Mouse (Mus musculus): Measurements from ENCODE around the gene Svop. TPM values are rescaled to one million over a fixed set of nuclear protein-coding genes. Genes with fewer than 3 reads are reported as not detected.

Gene Svop
- total and polyA plus RNA-seq, 3 experiments = 0.31 to 0.51 (median 0.38) TPM

- Histone ChIP-seq H3K79me2 (replicated peaks; ENCODE audit: control insufficient read depth, extremely low read depth, insufficient read depth, poor library complexity, severe bottlenecking) (no peaks in the 10 kb centered on the region), H3K27me3 (replicated peaks) (no peaks in the 10 kb centered on the region), H3K4me2 (ENCODE audit: insufficient read depth, low read depth, poor library complexity, severe bottlenecking) (no peak overlapping the region), H3K27ac (ENCODE audit: insufficient read depth, low read depth) (no peak overlapping the region), H3K4me3 (replicated peaks in 1 of 3; ENCODE audit: low read depth in 2 of 3, low read length in 2 of 3, poor library complexity in 1 of 3) (no peak overlapping the region), H3K9me3 (replicated peaks; ENCODE audit: low read length) (peaks cover 14% of the 10 kb centered on the region), H3K4me1 (ENCODE audit: control insufficient read depth in 1 of 2, insufficient read depth in 2 of 2) (peaks cover 2 to 3% of the 10 kb centered on the region in 2 experiments; a peak in 2 of 4 replicates), H3K36me3 (replicated peaks in 1 of 2; ENCODE audit: control insufficient read depth in 1 of 2, insufficient read depth in 1 of 2, low read length in 1 of 2) (no peaks in the 10 kb centered on the region), H3K9ac (ENCODE audit: insufficient read depth, low read depth) (no peak overlapping the region)
- TF ChIP-seq ZKSCAN1 (IDR thresholded peaks at IDR 0.05; ENCODE audit: borderline replicate concordance, low read depth, low read length) (no peak), TCF12 (IDR thresholded peaks at IDR 0.05; ENCODE audit: low read depth, low read length) (no peak), MAFK (IDR thresholded peaks at IDR 0.05; ENCODE audit: insufficient replicate concordance, low read length) (no peak), POLR2AphosphoS2 (IDR thresholded peaks at IDR 0.05; ENCODE audit: low read depth, low read length) (no peak), CHD2 (IDR thresholded peaks at IDR 0.05; ENCODE audit: low read length) (no peak), HCFC1 (IDR thresholded peaks at IDR 0.05; ENCODE audit: low read depth, low read length) (no peak), MAX (IDR thresholded peaks at IDR 0.05; ENCODE audit: low read length) (no peak), ZMIZ1 (IDR thresholded peaks at IDR 0.05; ENCODE audit: low read depth, low read length) (no peak), MYC (IDR thresholded peaks at IDR 0.05; ENCODE audit: low read depth, low read length) (no peak), SIN3A (IDR thresholded peaks at IDR 0.05; ENCODE audit: low read length) (no peak), JUN (IDR thresholded peaks at IDR 0.05; ENCODE audit: insufficient read depth, low read depth, low read length) (no peak), MAZ (IDR thresholded peaks at IDR 0.05; ENCODE audit: low read depth, low read length) (no peak), SMC3 (IDR thresholded peaks at IDR 0.05; ENCODE audit: low read depth, low read length) (no peak), E2F4 (IDR thresholded peaks at IDR 0.05; ENCODE audit: insufficient replicate concordance, low read depth, low read length) (no peak)
- no peak for DNase-seq (ENCODE audit: extremely low read depth)
- in situ Hi-C loops (cut with MboI; ENCODE audit: low pct_ligation_motif_present, low pct_unique_long_range_greater_than_20kb, low sequenced_read_pairs) = no loop called here
- dilution Hi-C loops (cut with MboI; ENCODE audit: extremely low pct_ligation_motif_present, extremely low pct_unique_long_range_greater_than_20kb, low sequenced_read_pairs) = no loop called here
These were observed 63.3 kb downstream of the Svop start for GRCm38 (mm10) chr5:114028111-114028510.

DNA sequence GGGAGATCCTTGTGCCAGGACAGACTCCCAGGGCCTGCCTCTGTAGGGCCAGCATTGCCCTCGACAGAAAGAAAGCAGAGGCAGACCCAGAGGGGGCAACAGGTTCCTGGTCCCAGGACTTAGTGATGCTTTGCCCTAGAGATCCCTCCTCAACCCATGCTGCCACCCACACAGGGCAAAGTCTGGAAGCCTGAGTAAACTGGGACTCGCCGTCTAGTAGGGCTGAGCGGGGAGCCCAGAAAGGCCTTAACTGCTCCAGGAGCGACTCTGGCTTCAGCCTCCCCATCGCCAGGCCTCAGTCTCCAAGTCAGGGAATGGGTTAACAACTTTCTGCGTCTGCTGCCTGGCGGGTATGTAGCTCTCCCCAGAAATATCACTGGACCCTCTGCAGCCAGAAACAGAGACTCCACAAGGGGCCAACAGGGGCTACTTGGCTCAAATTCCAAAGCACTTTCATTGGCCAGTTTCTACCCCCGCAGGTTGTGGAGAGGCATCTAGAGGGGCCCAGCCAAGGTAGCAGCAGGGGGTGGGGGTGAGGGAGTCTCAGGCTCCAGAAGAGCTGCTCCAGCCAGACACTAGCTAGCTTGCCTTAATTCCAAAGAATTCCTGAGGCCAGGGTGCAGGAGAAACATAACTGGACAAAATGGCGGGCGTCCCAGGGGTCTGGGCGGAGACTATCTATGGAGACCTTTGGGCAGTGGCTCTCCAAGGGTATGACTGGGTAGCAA is 64.0 kb downstream of the Svop start:
- TF ChIP-seq CHD1 (IDR thresholded peaks at IDR 0.05; ENCODE audit: low read depth, low read length) = no peak
- TF ChIP-seq USF2 (conservative IDR thresholded peaks at IDR 0.05; ENCODE audit: low read depth, low read length) = no peak
- TF ChIP-seq NRF1 (IDR thresholded peaks at IDR 0.05; ENCODE audit: low read depth, low read length) = no peak
- TF ChIP-seq TCF12 (IDR thresholded peaks at IDR 0.05; ENCODE audit: low read depth, low read length) = no peak
- no peak for TF ChIP-seq POLR2A (IDR thresholded peaks at IDR 0.05; ENCODE audit: low read depth, low read length)
- TF ChIP-seq E2F4 (IDR thresholded peaks at IDR 0.05; ENCODE audit: insufficient replicate concordance, low read depth, low read length) = no peak
- no peak for TF ChIP-seq CTCF (conservative IDR thresholded peaks at IDR 0.05 in 1 of 2, IDR thresholded peaks at IDR 0.05 in 1 of 2; ENCODE audit: low read depth in 2 of 2, low read length in 2 of 2)
- TF ChIP-seq HCFC1 (IDR thresholded peaks at IDR 0.05; ENCODE audit: low read depth, low read length) = no peak
- no peak for TF ChIP-seq MAZ (IDR thresholded peaks at IDR 0.05; ENCODE audit: low read depth, low read length)
- no peak for TF ChIP-seq MAFK (IDR thresholded peaks at IDR 0.05; ENCODE audit: insufficient replicate concordance, low read length)
- Histone ChIP-seq H3K27me3 (replicated peaks) (no peaks in the 10 kb centered on the region), H3K36me3 (replicated peaks in 1 of 2; ENCODE audit: control insufficient read depth in 1 of 2, insufficient read depth in 1 of 2, low read length in 1 of 2) (no peaks in the 10 kb centered on the region), H3K9me3 (replicated peaks; ENCODE audit: low read length) (peaks cover 12% of the 10 kb centered on the region), H3K4me1 (ENCODE audit: control insufficient read depth in 1 of 2, insufficient read depth in 2 of 2) (peaks cover 2 to 3% of the 10 kb centered on the region in 2 experiments; a peak in 2 of 4 replicates), H3K9ac (ENCODE audit: insufficient read depth, low read depth) (no peak overlapping the region), H3K27ac (ENCODE audit: insufficient read depth, low read depth) (no peak overlapping the region), H3K4me2 (ENCODE audit: insufficient read depth, low read depth, poor library complexity, severe bottlenecking) (no peak overlapping the region), H3K79me2 (replicated peaks; ENCODE audit: control insufficient read depth, extremely low read depth, insufficient read depth, poor library complexity, severe bottlenecking) (no peaks in the 10 kb centered on the region), H3K4me3 (replicated peaks in 1 of 3; ENCODE audit: low read depth in 2 of 3, low read length in 2 of 3, poor library complexity in 1 of 3) (no peak overlapping the region)
- DNase-seq (ENCODE audit: extremely low read depth) = no peak
- in situ Hi-C loops (cut with MboI; ENCODE audit: low pct_ligation_motif_present, low pct_unique_long_range_greater_than_20kb, low sequenced_read_pairs) = no loop called here
- dilution Hi-C loops (cut with MboI; ENCODE audit: extremely low pct_ligation_motif_present, extremely low pct_unique_long_range_greater_than_20kb, low sequenced_read_pairs) = no loop called here
